Mouse (Mus musculus) thymus, postnatal 0 days (tissue): ENCODE results near the gene Rasgrp2. TPM values are rescaled to one million over a fixed set of nuclear protein-coding genes. Genes with fewer than 3 reads are reported as not detected.

Source experiments
- DNase-seq: peaks from one replicate; pipeline ENCODE4 v3.0.0-alpha.2; 2015; ENCODE audit warnings: low spot score
- polyA plus RNA-seq: library from polyadenylated mRNA; unstranded; fragments of >200 nt; fragmentation: Nextera tagmentation; extraction: Ambion mirVana; gene quantifications from 2 replicates; pipeline ENCODE4 v1.2.1, GENCODE M21; 2015

The Rasgrp2 gene
- polyA plus RNA-seq, 1 experiment from 2014 or later = 195 TPM

DNA sequence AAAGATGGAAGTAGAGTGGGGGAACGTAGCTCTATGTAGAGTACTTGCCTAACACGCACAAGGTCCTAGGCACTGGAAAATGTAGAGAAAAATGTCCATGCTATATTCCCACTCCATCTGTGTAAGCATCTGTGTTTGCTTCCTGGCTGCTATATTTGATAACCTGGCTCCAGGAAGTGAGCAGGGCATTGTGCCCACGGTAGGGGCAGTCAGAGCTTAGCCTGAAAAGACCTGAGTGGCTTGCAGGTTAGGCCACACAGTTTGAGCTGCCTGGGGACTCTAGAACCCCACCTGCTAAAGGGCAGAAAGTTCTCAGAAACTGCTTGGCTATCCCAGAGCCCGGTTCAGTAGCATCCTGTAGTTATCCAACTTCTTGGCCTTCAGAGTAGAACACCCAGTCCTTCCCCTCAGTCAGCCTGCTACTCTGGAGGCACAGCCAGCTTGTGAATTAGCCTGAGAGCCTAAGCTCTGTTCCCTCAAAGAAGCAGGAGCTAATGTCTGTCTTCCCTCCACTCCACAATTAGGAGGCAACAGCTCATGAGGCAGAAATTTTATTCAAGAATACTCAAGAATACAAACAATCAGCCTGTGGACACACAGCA, 16.7 kb upstream of the Rasgrp2 start:
- no peak for DNase-seq

- no peak for DNase-seq
Measured at GRCm38 (mm10) chr19:6383470-6383869, 15.7 kb upstream of the Rasgrp2 start.

DNA sequence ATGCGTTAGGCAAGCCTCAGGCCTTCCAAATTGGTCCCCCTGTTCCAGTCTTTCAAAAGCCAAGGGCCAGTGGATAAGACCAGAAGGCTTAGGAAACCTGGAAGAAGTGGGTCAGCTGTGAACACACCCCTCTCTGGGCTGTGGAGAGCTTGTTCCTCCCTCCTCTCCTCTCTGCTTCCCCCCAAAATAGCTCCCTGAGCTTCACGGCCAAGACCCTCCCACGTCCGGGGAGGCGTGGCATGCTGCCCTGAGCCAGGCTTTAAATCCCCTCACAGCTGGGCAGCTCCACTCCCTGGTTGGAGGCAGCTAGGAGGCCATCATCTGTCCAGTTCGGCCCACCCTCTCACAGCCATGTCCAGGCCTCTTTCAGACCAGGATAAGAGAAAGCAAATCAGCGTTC, 15.0 kb upstream of the Rasgrp2 start, which contains the start of gene Pygm:
TSS of gene Pygm (plus strand) at position 272 of the 400 bp plus-strand sequence.
- DNase-seq = no peak

DNA sequence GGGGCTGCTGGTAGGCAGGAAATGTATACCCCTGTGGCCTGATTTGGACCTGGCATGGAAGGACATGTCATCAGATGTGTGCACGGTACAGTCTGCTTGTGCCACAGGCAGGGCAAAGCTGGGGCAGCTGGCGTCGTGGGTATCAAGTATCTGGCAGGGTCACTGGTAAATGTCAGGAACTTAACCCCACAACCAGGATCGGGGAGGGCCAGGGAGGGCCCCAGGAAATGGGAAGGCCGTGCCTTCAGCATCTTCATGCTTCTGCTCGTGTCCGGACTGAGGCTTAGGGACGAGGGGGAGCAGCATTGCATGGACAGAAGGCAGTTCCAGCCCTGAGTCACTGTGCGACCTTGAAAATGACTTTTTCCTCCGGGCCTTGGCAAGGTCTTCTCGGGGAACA, 14.2 kb upstream of the Rasgrp2 start:
- DNase-seq = no peak

DNA sequence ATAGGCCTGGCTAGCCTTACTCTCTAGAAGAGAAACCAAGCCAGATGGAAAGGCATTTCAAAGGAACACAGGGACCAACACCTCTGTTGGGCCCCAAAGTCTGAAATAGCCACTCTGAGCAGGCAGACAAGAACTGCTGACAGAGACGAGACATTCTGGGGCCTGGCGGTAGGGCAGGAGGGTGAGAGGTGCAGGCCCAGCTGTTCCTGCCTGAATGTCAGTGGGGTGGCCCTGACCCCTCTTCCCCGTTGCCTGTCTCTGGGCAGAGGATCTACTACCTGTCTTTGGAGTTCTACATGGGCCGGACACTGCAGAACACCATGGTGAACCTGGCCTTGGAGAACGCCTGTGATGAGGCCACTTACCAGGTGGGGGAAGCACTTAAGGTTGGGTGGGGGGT, 13.7 kb upstream of the Rasgrp2 start:
- DNase-seq = no peak

- DNase-seq = no peak
Measured at GRCm38 (mm10) chr19:6385821-6386220, 13.3 kb upstream of the Rasgrp2 start.

DNA sequence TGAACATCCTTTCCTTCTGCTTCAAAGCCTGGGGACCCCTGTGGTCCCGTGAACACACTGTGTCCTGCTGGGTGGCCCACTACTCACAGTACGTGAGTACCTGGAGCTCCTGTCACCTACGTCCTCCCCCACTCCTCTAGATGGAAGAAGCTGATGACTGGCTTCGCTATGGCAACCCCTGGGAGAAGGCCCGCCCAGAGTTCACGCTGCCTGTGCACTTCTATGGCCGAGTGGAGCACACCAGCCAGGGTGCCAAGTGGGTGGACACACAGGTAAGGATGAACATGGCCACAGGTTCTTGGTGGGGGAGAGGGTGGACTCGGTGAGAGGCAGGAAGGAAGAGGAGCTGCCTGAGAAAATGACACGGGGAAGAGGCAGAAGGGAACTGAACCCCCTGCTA, 12.9 kb upstream of the Rasgrp2 start:
- no peak for DNase-seq

- DNase-seq = no peak
Measured at GRCm38 (mm10) chr19:6388006-6388405, 11.1 kb upstream of the Rasgrp2 start.

GRCm38 (mm10) chr19:6389803-6390202, 9.3 kb upstream of the Rasgrp2 start:
- DNase-seq = peak; percentile 67

DNA sequence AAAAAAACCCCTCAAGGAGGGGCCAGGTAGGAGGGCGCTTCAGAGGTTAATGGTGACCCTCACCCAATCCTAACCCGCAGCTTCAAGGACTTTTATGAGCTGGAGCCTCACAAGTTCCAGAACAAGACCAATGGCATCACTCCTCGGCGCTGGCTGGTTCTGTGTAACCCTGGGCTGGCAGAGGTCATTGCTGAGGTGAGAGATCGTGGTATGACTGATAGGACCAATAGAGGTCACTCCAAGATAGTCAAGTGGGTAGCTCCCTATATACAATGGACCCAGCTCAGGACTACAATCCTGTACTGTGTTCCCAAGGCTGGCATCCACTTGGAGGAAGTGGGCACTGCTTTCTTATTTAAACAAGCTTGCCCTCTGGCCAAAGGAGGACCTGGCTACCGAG, 8.9 kb upstream of the Rasgrp2 start:
- no peak for DNase-seq

- peak; percentile 43 for DNase-seq
Measured at GRCm38 (mm10) chr19:6392743-6393393, 6.3 kb upstream of the Rasgrp2 start.

DNA sequence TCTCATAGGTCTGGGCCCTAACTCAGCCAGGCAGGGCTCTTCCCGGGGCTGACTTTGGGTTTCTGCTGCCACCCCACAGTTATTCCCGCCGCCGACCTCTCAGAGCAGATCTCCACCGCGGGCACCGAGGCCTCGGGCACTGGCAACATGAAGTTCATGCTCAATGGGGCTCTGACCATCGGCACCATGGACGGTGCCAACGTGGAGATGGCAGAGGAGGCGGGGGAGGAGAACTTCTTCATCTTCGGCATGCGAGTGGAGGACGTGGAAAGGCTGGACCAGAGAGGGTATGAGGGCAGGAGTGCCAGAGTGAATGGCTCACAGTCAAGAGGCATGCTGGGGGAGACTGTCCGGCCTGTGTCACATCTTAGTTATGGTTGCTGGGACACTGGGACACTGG, 5.5 kb upstream of the Rasgrp2 start:
- no peak for DNase-seq

- no peak for DNase-seq
Measured at GRCm38 (mm10) chr19:6396237-6396636, 2.9 kb upstream of the Rasgrp2 start.

- no peak for DNase-seq
Measured at GRCm38 (mm10) chr19:6397582-6398249, 1.4 kb upstream of the Rasgrp2 start.

GRCm38 (mm10) chr19:6398447-6399284, 474 bp upstream of the Rasgrp2 start:
- DNase-seq = peak; percentile 91

DNA sequence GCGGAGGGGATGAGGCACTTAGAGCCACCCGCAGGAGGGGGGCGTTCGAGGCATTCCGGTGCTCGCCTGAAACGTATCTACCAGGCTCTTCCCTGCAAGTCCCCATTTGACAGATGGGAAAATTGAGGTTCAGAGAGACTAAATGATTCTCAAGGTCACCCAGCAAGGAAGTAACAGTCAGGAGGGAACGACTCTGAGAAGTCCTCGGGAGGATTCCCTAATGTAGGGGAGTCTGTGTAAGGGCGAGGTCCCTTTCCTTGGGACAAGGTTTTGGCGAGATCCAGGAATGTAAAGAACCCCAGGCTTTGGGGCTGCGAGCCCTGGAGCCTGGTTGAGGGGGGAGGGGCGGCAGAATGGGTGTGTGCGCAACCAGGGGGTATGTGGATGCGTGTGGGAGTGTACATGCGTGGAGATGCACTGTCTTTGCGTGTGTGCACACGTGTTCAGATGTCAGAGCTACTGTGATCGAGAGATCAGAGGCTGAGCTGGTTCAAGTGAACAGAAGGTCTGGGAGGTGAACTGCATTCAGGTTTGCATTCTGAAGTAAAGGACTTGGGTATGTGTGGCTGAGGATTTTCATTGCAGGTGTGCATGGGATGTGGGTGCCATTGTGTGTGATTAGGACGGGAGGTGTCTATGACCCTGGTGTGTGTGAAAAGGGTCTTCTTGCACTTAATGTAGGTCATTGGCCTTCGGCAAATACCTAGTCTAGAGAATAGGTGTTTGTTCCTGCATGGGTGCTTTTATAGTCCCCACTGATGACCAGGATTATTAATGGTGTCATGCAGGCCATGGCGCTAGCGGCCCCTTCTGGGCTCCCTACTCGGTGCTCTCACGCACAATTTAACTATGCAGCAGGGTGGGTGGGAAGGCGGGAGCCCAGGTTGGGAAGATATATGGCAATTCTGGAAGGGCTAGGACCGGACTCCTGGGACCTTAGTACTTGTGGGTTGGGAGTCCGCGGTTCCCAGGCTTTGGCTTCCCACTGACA, 1.3 kb downstream of the Rasgrp2 start:
- DNase-seq = peak; percentile 77

- peak; percentile 84 for DNase-seq
Measured at GRCm38 (mm10) chr19:6401131-6401815, 2.1 kb downstream of the Rasgrp2 start.

GRCm38 (mm10) chr19:6401951-6402350, 2.8 kb downstream of the Rasgrp2 start:
- DNase-seq = no peak

DNA sequence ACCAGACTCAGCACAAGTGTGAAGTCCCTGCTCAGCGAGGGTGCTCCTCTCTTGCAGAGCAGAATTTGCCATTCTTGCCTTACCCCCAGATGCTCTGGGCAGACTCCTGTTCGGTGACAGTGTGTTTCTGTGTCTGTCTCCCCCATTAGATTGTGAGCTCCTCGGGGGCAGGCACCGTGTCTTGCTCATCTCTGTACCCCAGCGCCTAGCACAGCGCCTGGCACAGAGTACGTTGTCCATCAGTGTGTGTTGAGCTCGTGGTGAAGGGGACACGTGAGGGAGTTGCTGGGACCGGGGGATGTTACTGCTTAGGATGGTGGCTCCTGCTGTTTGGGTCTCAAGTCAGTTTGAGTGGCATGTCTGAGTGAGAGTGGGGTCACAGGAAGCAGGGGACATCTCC, 4.7 kb downstream of the Rasgrp2 start:
- DNase-seq = no peak

- no peak for DNase-seq
Measured at GRCm38 (mm10) chr19:6405433-6405832, 6.3 kb downstream of the Rasgrp2 start.
